Mouse (Mus musculus) liver, embryonic 15.5 days (tissue): ENCODE measurements around the gene Tfrc. TPM values are rescaled to one million over a fixed set of nuclear protein-coding genes. Genes with fewer than 3 reads are reported as not detected.

ENCODE experiments used
- ATAC-seq: fragments of 200-750 bp; cut with Nextera tagmentation; 2 replicates; pipeline ENCODE4 v1.8.0; 2017; ENCODE audit warnings: moderate number of reproducible peaks, mild to moderate bottlenecking, moderate library complexity; ENCODE audit not compliant: insufficient read depth
- H3K27ac ChIP-seq: fragments of 300-500 bp; sonication (generic); replicated peaks from 2 replicates; pipeline ENCODE4 v1.5.1; 2015; ENCODE audit warnings: mild to moderate bottlenecking, inconsistent platforms
- H3K27me3 ChIP-seq: fragments of 300-500 bp; sonication (generic); 2 replicates; pipeline ENCODE4 v1.6.1; 2015; ENCODE audit warnings: mild to moderate bottlenecking, inconsistent platforms
- H3K36me3 ChIP-seq: fragments of 300-500 bp; sonication (generic); replicated peaks from 2 replicates; pipeline ENCODE4 v1.6.1; 2015; ENCODE audit warnings: moderate library complexity, mild to moderate bottlenecking, inconsistent platforms
- H3K4me1 ChIP-seq: fragments of 300-500 bp; sonication (generic); replicated peaks from 2 replicates; pipeline ENCODE4 v1.6.1; 2015; ENCODE audit warnings: inconsistent platforms
- H3K4me2 ChIP-seq: fragments of 300-500 bp; sonication (generic); 2 replicates; pipeline ENCODE4 v1.6.1; 2015; ENCODE audit warnings: moderate library complexity, mild to moderate bottlenecking, inconsistent platforms
- H3K4me3 ChIP-seq: fragments of 300-500 bp; sonication (generic); replicated peaks from 2 replicates; pipeline ENCODE4 v1.5.1; 2015; ENCODE audit warnings: mild to moderate bottlenecking, inconsistent platforms
- H3K9ac ChIP-seq: fragments of 300-500 bp; sonication (generic); 2 replicates; pipeline ENCODE4 v1.6.1; 2015; ENCODE audit warnings: moderate library complexity, mild to moderate bottlenecking, inconsistent platforms
- H3K9me3 ChIP-seq: fragments of 300-500 bp; sonication (generic); replicated peaks from 2 replicates; pipeline ENCODE4 v1.6.1; 2016; ENCODE audit warnings: inconsistent platforms
- WGBS: fragments of 180-500 bp; shearing (Covaris S2); methylation state at CpG from one replicate; pipeline ENCODE4 v1.1.7; 2015; ENCODE audit warnings: mixed read lengths; ENCODE audit not compliant: insufficient replicate concordance; 5-methylcytosine and 5-hydroxymethylcytosine counted together
- polyA plus RNA-seq: library from polyadenylated mRNA; unstranded; fragments of >200 nt; fragmentation: Nextera tagmentation; extraction: Ambion mirVana; gene quantifications from 2 replicates; pipeline ENCODE4 v1.2.1, GENCODE M21; 2015

Gene Tfrc
- polyA plus RNA-seq, 1 experiment from 2014 or later = 299 TPM

- Histone ChIP-seq H3K9ac (no peak overlapping the region), H3K27me3 (no peaks in the 10 kb centered on the region), H3K27ac (no peak overlapping the region), H3K9me3 (no peaks in the 10 kb centered on the region), H3K4me2 (no peak overlapping the region), H3K4me3 (no peak overlapping the region), H3K4me1 (peaks cover 9% of the 10 kb centered on the region), H3K36me3 (peaks cover 55% of the 10 kb centered on the region)
- WGBS = 72% methylated on average over 6 of the region's 6 CpGs
- no peak for ATAC-seq
Observed at GRCm38 (mm10) chr16:32680806-32681205, 72.1 kb downstream of the Tfrc start.

- peaks cover 41% of the 10 kb centered on the region for H3K36me3 ChIP-seq
- peaks cover 13% of the 10 kb centered on the region for H3K4me1 ChIP-seq
- H3K9ac ChIP-seq = no peak overlapping the region
- H3K9me3 ChIP-seq = no peaks in the 10 kb centered on the region
- ATAC-seq = no peak
- WGBS = 15% methylated on average over 5 of the region's 5 CpGs
- H3K4me3 ChIP-seq = no peak overlapping the region
- H3K27ac ChIP-seq = no peak overlapping the region
- no peak overlapping the region for H3K4me2 ChIP-seq
- no peaks in the 10 kb centered on the region for H3K27me3 ChIP-seq
Observed at GRCm38 (mm10) chr16:32682194-32682593, 73.5 kb downstream of the Tfrc start.

Other genes with a start within 250 kb of the Tfrc start
- not detected in 2 replicates for gene Tm4sf19, start 208.4 kb upstream of the Tfrc start, polyA plus RNA-seq
- gene Tctex1d2, start 189.2 kb upstream of the Tfrc start, polyA plus RNA-seq = 4.6 and 5.0 TPM in 2 replicates
- gene Pcyt1a, start 178.0 kb upstream of the Tfrc start, polyA plus RNA-seq = 38.3 and 39.5 TPM in 2 replicates
- gene Slc51a, start 121.0 kb upstream of the Tfrc start, polyA plus RNA-seq = 0.37 and 0.56 TPM in 2 replicates
- not detected in 2 replicates for gene Zdhhc19, start 112.7 kb upstream of the Tfrc start, polyA plus RNA-seq
- 4.5 and 4.7 TPM in 2 replicates for gene Tnk2, start 35.0 kb downstream of the Tfrc start, polyA plus RNA-seq
- 0.67 and 0.77 TPM in 2 replicates for gene Muc4, start 127.0 kb downstream of the Tfrc start, polyA plus RNA-seq
- 0.10 TPM in 1 of 2 replicates, not detected in the other for gene Muc20, start 188.5 kb downstream of the Tfrc start, polyA plus RNA-seq
- 0.18 TPM in 1 of 2 replicates, not detected in the other for gene Smbd1, start 201.6 kb downstream of the Tfrc start, polyA plus RNA-seq